Mouse (Mus musculus): ENCODE measurements around the gene Fbl.

DNA sequence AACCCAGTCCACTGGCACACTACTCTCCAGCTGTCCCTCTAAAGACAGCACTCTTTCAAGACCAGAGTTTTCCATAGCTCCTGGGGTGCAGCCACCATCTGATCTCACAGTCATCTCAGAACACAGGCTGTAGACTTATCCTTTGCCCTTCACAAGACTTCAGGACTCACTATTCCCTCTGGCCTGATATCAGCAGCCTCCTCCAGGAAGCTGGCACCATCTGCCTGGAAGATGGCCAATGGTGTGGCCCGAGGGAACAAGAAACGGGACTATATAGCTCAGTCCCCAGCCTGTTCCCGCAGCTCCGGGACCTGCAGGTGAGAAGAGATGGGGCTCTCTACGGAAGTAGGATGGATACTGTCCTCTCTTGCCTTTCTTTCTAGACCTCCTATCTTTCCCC, 40.3 kb upstream of the Fbl start, which contains the start of gene 9530053A07Rik:
- no peak for TF ChIP-seq CTCF (IDR thresholded peaks at IDR 0.05; ENCODE audit: low read depth)
- no peak for TF ChIP-seq EP300 (IDR thresholded peaks at IDR 0.05; ENCODE audit: low read depth)

Data from liver, postnatal 0 days (tissue).